Mouse (Mus musculus) MEL (cell line): ENCODE measurements around the gene Aff2. TPM values are rescaled to one million over a fixed set of nuclear protein-coding genes. Genes with fewer than 3 reads are reported as not detected.

ENCODE experiments used
- DNase-seq: peaks from one replicate; pipeline ENCODE4 v3.0.0; 2011; ENCODE audit warnings: low read depth, low spot score
- H3K27ac ChIP-seq: 2 replicates; pipeline ENCODE4 v1.5.1; 2012; ENCODE audit warnings: low read depth, mild to moderate bottlenecking, control low read depth, low read length, moderate library complexity; ENCODE audit not compliant: control insufficient read depth
- H3K27me3 ChIP-seq, 2 experiments: fragments of 150-350 bp in 1 of 2; sonication (generic) in 1 of 2; 2 replicates each; pipeline ENCODE4 v1.6.1; 2012; ENCODE audit warnings: low read length in 2 of 2, mild to moderate bottlenecking in 2 of 2, improper control_type of control experiment in 1 of 2, moderate library complexity in 1 of 2; ENCODE audit not compliant: insufficient read depth in 2 of 2, control insufficient read depth in 1 of 2
- H3K36me3 ChIP-seq, 2 experiments: 2 replicates each; pipeline ENCODE4 v1.6.1; 2012 to 2014; ENCODE audit warnings: low read length in 2 of 2, improper control_type of control experiment in 1 of 2, inconsistent platforms in 1 of 2, mild to moderate bottlenecking in 1 of 2; ENCODE audit not compliant: insufficient read depth in 2 of 2, control insufficient read depth in 1 of 2
- H3K4me1 ChIP-seq, 2 experiments: fragments of 150-350 bp in 1 of 2; sonication (generic) in 1 of 2; 2 replicates each; pipeline ENCODE4 v1.6.1; 2012; ENCODE audit warnings: low read length in 2 of 2, improper control_type of control experiment in 1 of 2, mild to moderate bottlenecking in 1 of 2; ENCODE audit not compliant: insufficient read depth in 2 of 2, control insufficient read depth in 1 of 2
- H3K4me3 ChIP-seq, 2 experiments: fragments of 150-350 bp in 1 of 2; sonication (generic) in 1 of 2; 2 replicates each; pipeline ENCODE4 v1.5.1; 2012; ENCODE audit warnings: low read depth in 2 of 2, low read length in 2 of 2, mild to moderate bottlenecking in 2 of 2, moderate library complexity in 2 of 2, control low read depth in 1 of 2, improper control_type of control experiment in 1 of 2; ENCODE audit not compliant: control insufficient read depth in 1 of 2, insufficient read depth in 1 of 2
- H3K79me2 ChIP-seq: 2 replicates; pipeline ENCODE4 v1.6.1; 2012; ENCODE audit warnings: mild to moderate bottlenecking, low read length, moderate library complexity; ENCODE audit not compliant: control insufficient read depth, poor library complexity, insufficient read depth
- H3K9ac ChIP-seq: 2 replicates; pipeline ENCODE4 v1.6.1; 2012; ENCODE audit warnings: low read depth, mild to moderate bottlenecking, control low read depth, low read length, moderate library complexity; ENCODE audit not compliant: control insufficient read depth, poor library complexity, severe bottlenecking
- H3K9me3 ChIP-seq: fragments of 150-350 bp; sonication (generic); replicated peaks from 2 replicates; pipeline ENCODE4 v1.6.1; 2012; ENCODE audit warnings: mild to moderate bottlenecking, low read length, improper control_type of control experiment, moderate library complexity; ENCODE audit not compliant: insufficient read depth
- E2F4 ChIP-seq: IDR thresholded peaks from 2 replicates; pipeline ENCODE4 v1.6.1; 2011; ENCODE audit warnings: low read depth, low read length, improper control_type of control experiment, borderline replicate concordance
- EP300 ChIP-seq, 2 experiments: IDR thresholded peaks; 2 replicates each; pipeline ENCODE4 v1.6.1; 2011; ENCODE audit warnings: improper control_type of control experiment in 2 of 2, low read length in 2 of 2, low read depth in 1 of 2, mild to moderate bottlenecking in 1 of 2
- GABPA ChIP-seq: IDR thresholded peaks from 2 replicates; pipeline ENCODE4 v1.6.1; 2012; ENCODE audit warnings: low read depth, mild to moderate bottlenecking, inconsistent platforms, low read length, improper control_type of control experiment, moderate library complexity
- KAT2A ChIP-seq: conservative IDR thresholded peaks from 2 replicates; pipeline ENCODE4 v1.6.1; 2012; ENCODE audit warnings: low read depth, low read length, improper control_type of control experiment, inconsistent platforms
- MAX ChIP-seq: IDR thresholded peaks from 2 replicates; pipeline ENCODE4 v1.6.1; 2011; ENCODE audit warnings: low read length, improper control_type of control experiment
- MXI1 ChIP-seq: IDR thresholded peaks from 2 replicates; pipeline ENCODE4 v1.6.1; 2011; ENCODE audit warnings: mild to moderate bottlenecking, low read depth, low read length, improper control_type of control experiment
- NRF1 ChIP-seq: IDR thresholded peaks from 2 replicates; pipeline ENCODE4 v1.6.1; 2014; ENCODE audit warnings: low read depth, mild to moderate bottlenecking, inconsistent platforms, low read length, improper control_type of control experiment, moderate library complexity; ENCODE audit not compliant: poor library complexity, insufficient read depth, severe bottlenecking
- POLR2AphosphoS2 ChIP-seq: IDR thresholded peaks from 2 replicates; pipeline ENCODE4 v1.6.1; 2011; ENCODE audit warnings: low read length, improper control_type of control experiment
- POLR2AphosphoS5 ChIP-seq: IDR thresholded peaks from 2 replicates; pipeline ENCODE4 v1.6.1; 2012; ENCODE audit warnings: low read depth, borderline replicate concordance, mild to moderate bottlenecking, inconsistent platforms, low read length, moderate library complexity, mixed read lengths
- SMC3 ChIP-seq: IDR thresholded peaks from 2 replicates; pipeline ENCODE4 v1.6.1; 2011; ENCODE audit warnings: low read depth, low read length, improper control_type of control experiment
- USF1 ChIP-seq: IDR thresholded peaks from 2 replicates; pipeline ENCODE4 v1.6.1; 2014; ENCODE audit warnings: low read depth, mild to moderate bottlenecking, inconsistent platforms, low read length, improper control_type of control experiment, moderate library complexity
- ZC3H11A ChIP-seq: IDR thresholded peaks from 2 replicates; pipeline ENCODE4 v1.6.1; 2012; ENCODE audit warnings: low read depth, mild to moderate bottlenecking, inconsistent platforms, low read length, improper control_type of control experiment
- ZNF384 ChIP-seq: IDR thresholded peaks from 2 replicates; pipeline ENCODE4 v1.6.1; 2012; ENCODE audit warnings: low read depth, mild to moderate bottlenecking, inconsistent platforms, low read length, improper control_type of control experiment
- polyA plus RNA-seq, 2 experiments: library from polyadenylated mRNA; stranded (reverse) in 1 of 2; unstranded in 1 of 2; fragments of >175 nt in 1 of 2; fragments of >200 nt in 1 of 2; gene quantifications; 2 replicates each; pipeline versions ENCODE4 v1.2.1 to v1.2.4; 2012; ENCODE audit warnings: low replicate concordance in 2 of 2, low read depth in 1 of 2; ENCODE audit not compliant: insufficient read length in 2 of 2, insufficient read depth in 1 of 2, missing spikeins in 1 of 2
- total RNA-seq: library from RNA; depleted of rRNA; stranded (reverse); fragments of 300-350 nt; gene quantifications from 2 replicates; pipeline ENCODE4 v1.2.3, GENCODE M21; 2012

The Aff2 gene
- total and polyA plus RNA-seq, 3 experiments: not detected

- H3K4me3 ChIP-seq: no peak overlapping the region
- no peaks in the 10 kb centered on the region for H3K27me3 ChIP-seq
- TF ChIP-seq MXI1 (no peak), NRF1 (no peak), ZC3H11A (no peak), EP300 (IDR thresholded peaks at IDR 0.05; ENCODE audit: low read depth in 1 of 2, low read length in 2 of 2) (no peak), POLR2AphosphoS5 (no peak), KAT2A (no peak), GABPA (no peak), ZNF384 (no peak), E2F4 (no peak), SMC3 (no peak)
- no peak overlapping the region for H3K9ac ChIP-seq
- no peaks in the 10 kb centered on the region for H3K36me3 ChIP-seq
- no peak for DNase-seq
- H3K9me3 ChIP-seq: no peaks in the 10 kb centered on the region
- H3K4me1 ChIP-seq: no peaks in the 10 kb centered on the region
- H3K27ac ChIP-seq: no peak overlapping the region
- H3K79me2 ChIP-seq: no peaks in the 10 kb centered on the region
Measured at GRCm38 (mm10) chrX:69502061-69502460, 142.0 kb downstream of the Aff2 start.

GRCm38 (mm10) chrX:69518040-69518575 is 158.0 kb downstream of the Aff2 start:
- no peak for DNase-seq

GRCm38 (mm10) chrX:69540811-69541210 is 180.7 kb downstream of the Aff2 start:
- H3K4me1 ChIP-seq: no peaks in the 10 kb centered on the region
- TF ChIP-seq POLR2AphosphoS2 (no peak), E2F4 (no peak), MXI1 (no peak), MAX (no peak)
- no peak overlapping the region for H3K9ac ChIP-seq
- no peaks in the 10 kb centered on the region for H3K79me2 ChIP-seq
- no peak overlapping the region for H3K4me3 ChIP-seq
- no peak for DNase-seq
- no peaks in the 10 kb centered on the region for H3K27me3 ChIP-seq
- H3K36me3 ChIP-seq: no peaks in the 10 kb centered on the region
- no peaks in the 10 kb centered on the region for H3K9me3 ChIP-seq
- no peak overlapping the region for H3K27ac ChIP-seq

More at GRCm38 (mm10) chrX:69518040-69518575, 158.0 kb downstream of the Aff2 start:
- Histone ChIP-seq H3K79me2 (no peaks in the 10 kb centered on the region), H3K4me3 (no peak overlapping the region), H3K27me3 (no peaks in the 10 kb centered on the region), H3K4me1 (no peaks in the 10 kb centered on the region), H3K36me3 (no peaks in the 10 kb centered on the region), H3K27ac (no peak overlapping the region), H3K9ac (no peak overlapping the region), H3K9me3 (no peaks in the 10 kb centered on the region)
- no peak for TF ChIP-seq USF1
